Mouse (Mus musculus) kidney, adult 10 weeks (tissue): ENCODE results near the gene Myo18b. TPM values are rescaled to one million over a fixed set of nuclear protein-coding genes. Genes with fewer than 3 reads are reported as not detected.

Experiments used
- polyA plus RNA-seq: library from polyadenylated mRNA; stranded (reverse); fragments of 350-450 nt; fragmentation: Illumina TruSeq; extraction: RNeasy Lipid Tissue Mini Kit (QIAGEN cat#74804); gene quantifications from one replicate; pipeline ENCODE4 v1.2.3, GENCODE M21; 2014; ENCODE audit warnings: low read depth, low replicate concordance

The Myo18b gene
- not detected for polyA plus RNA-seq

DNA sequence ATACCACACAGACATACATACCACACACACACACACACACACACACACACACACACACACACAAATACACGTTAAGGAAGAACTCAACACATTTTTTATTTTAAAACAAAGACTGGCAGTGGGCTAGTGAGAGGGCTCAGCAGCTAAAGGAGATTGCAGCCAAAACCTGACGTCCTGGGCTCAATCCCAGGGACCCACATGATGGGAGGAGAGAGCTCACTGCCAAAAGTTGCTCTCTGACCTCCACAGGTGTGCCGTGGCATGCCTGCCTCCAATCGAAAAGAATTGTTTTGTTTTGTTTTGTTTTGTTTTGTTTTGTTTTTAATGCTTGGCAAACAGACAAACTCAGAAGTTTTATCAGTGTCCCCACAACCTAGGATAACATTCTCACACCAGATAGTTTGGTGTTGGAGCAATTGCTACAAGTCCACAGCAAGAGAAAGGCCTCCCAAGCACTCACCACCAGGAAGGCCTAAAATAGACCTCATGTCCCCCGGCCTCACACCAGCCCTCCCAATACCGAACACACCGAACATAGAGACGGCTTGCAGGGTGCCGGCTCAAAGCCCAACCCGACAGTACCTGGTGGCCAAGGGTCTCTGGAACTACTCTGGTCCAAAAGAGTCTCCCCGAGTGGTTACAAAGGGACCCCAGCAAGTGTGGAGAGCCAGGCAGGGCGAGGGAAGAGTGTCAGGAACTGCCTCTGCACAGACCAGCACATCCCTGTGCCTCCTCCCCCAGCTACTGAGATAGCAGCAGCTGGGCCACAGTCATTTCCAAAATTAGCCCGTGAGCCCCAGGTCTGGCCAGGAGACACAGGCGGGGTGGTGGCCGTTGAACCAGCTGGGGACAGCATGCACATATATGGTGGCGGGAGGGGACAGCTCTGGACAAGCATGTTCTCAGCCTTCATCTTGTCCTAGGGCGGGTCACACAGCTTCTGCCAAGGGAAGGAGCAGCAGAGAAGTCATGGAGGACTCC, at the start of gene Myo18b:
TSS of gene Myo18b (minus strand) at position 689 of the 981 bp plus-strand sequence.

Other genes with a start within 250 kb of the Myo18b start
- gene Grk3, start 119.4 kb upstream of the Myo18b start, polyA plus RNA-seq: 4.1 TPM
- not detected for gene Crybb2, start 173.8 kb upstream of the Myo18b start, polyA plus RNA-seq
- gene Crybb3, start 185.2 kb upstream of the Myo18b start, polyA plus RNA-seq: not detected